In the genomic region with DNA sequence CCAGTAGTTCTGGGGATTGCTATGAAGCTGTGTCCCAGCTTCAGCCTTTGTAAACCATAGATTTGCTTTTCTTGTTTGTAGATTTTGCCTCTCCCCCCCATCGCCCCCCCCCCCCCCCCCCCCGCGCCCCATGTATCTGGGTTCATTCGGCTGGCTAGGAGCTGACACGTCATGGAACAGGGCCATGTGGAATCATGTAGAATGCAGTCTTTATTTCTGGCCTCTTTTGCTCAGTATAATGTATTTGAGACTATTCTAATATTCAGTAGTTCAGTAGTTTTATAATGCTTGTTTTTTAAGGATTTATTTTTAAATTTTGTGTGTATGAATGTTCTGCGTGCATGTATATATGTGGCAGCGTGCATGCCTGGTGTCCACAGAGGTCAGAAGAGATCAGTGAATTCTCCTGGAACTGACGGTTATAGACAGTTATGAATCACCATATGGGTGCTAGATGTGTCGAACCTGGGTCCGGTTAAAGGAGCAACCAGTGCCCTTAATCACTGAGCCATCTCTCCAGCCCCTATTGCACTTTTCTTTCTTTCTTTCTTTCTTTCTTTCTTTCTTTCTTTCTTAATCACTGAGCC, we compare ENCODE assay signal across 7 mouse cellular contexts. TPM values are rescaled to one million over a fixed set of nuclear protein-coding genes. Genes with fewer than 3 reads are reported as not detected.
DNase-seq lines count a peak whose midpoint lies in the region; ATAC-seq and TF ChIP-seq lines count a peak whose summit lies in the region.

No protein-coding gene starts in this region.

- H3K9ac ChIP-seq in limb, embryonic 13.5 days, result peak overlapping the region; percentile 73
- peak overlapping the region; percentile 75 for H3K9ac ChIP-seq in stomach, embryonic 16.5 days (ENCODE audit: low read length)

- TF ChIP-seq POLR2A in spleen, adult 2 months (IDR thresholded peaks at IDR 0.05; ENCODE audit: low read depth, low read length), result no peak
- no peak for TF ChIP-seq POLR2A in embryonic fibroblast, embryonic 13.5 days (IDR thresholded peaks at IDR 0.05; ENCODE audit: low read depth, low read length)

- H3K9me3 ChIP-seq in limb, embryonic 13.5 days, result no peaks in the 10 kb centered on the region
- no peaks in the 10 kb centered on the region for H3K9me3 ChIP-seq in stomach, embryonic 16.5 days (replicated peaks; ENCODE audit: control insufficient read depth, low read length)

- H3K4me3 ChIP-seq in spleen, adult 2 months (ENCODE audit: extremely low read depth, insufficient read depth, insufficient read length), result no peak overlapping the region
- H3K4me3 ChIP-seq in embryonic fibroblast, embryonic 13.5 days (ENCODE audit: insufficient read depth, low read length), result peak overlapping the region; percentile 76
- peak overlapping the region; percentile 60 for H3K4me3 ChIP-seq in limb, embryonic 13.5 days
- H3K4me3 ChIP-seq in stomach, embryonic 16.5 days (replicated peaks; ENCODE audit: low read length), result peak overlapping the region; percentile 88

- H3K4me1 ChIP-seq in spleen, adult 2 months (ENCODE audit: control insufficient read depth, insufficient read depth, insufficient read length), result peaks cover 2% of the 10 kb centered on the region
- no peaks in the 10 kb centered on the region for H3K4me1 ChIP-seq in embryonic fibroblast, embryonic 13.5 days (ENCODE audit: control insufficient read depth, insufficient read depth, low read length)
- 0 out of 2 replicates have a peak, but pooled peaks cover 3% of the 10 kb centered on the region for H3K4me1 ChIP-seq in limb, embryonic 13.5 days
- 0 out of 2 replicates have a peak, but pooled peaks cover 4% of the 10 kb centered on the region for H3K4me1 ChIP-seq in stomach, embryonic 16.5 days (ENCODE audit: control insufficient read depth, insufficient read depth, low read length)

- no peaks in the 10 kb centered on the region for H3K27me3 ChIP-seq in spleen, adult 2 months (ENCODE audit: control insufficient read depth, insufficient read depth, low read length)
- no peaks in the 10 kb centered on the region for H3K27me3 ChIP-seq in limb, embryonic 13.5 days
- H3K27me3 ChIP-seq in stomach, embryonic 16.5 days (ENCODE audit: control insufficient read depth, insufficient read depth, low read length), result no peaks in the 10 kb centered on the region

- no peak for DNase-seq in spleen, adult 2 months (ENCODE audit: low read depth in 1 of 2, low spot score in 2 of 2)
- no peak for DNase-seq in spleen, postnatal 14 days (ENCODE audit: low spot score in 2 of 2)
- no peak for DNase-seq in right cerebral cortex, postnatal 25 days
- DNase-seq in adrenal gland, adult (ENCODE audit: inconsistent age in 2 of 2, low spot score in 1 of 2), result no peak

- H3K4me2 ChIP-seq in limb, embryonic 13.5 days (replicated peaks), result peak overlapping the region; percentile 72
- peak overlapping the region; percentile 67 for H3K4me2 ChIP-seq in stomach, embryonic 16.5 days (ENCODE audit: low read depth, low read length)

- H3K36me3 ChIP-seq in spleen, adult 2 months (ENCODE audit: control insufficient read depth, insufficient read depth, low read length), result no peaks in the 10 kb centered on the region
- peaks cover 4% of the 10 kb centered on the region; the same call in 1 of the 2 replicates for H3K36me3 ChIP-seq in limb, embryonic 13.5 days
- no peaks in the 10 kb centered on the region for H3K36me3 ChIP-seq in stomach, embryonic 16.5 days (ENCODE audit: control insufficient read depth, insufficient read depth, low read length)

- TF ChIP-seq CTCF in spleen, adult 2 months (IDR thresholded peaks at IDR 0.05; ENCODE audit: extremely low read depth, insufficient read depth, insufficient read length, insufficient replicate concordance), result no peak
- TF ChIP-seq CTCF in embryonic fibroblast, embryonic 13.5 days (IDR thresholded peaks at IDR 0.05; ENCODE audit: borderline replicate concordance, insufficient read depth, low read length), result no peak

- H3K27ac ChIP-seq in spleen, adult 2 months (ENCODE audit: insufficient read depth, low read length), result peak overlapping the region; percentile 53; the same call in 1 of the 2 replicates
- H3K27ac ChIP-seq in embryonic fibroblast, embryonic 13.5 days (ENCODE audit: insufficient read depth, low read length), result no peak overlapping the region
- peak overlapping the region; percentile 52; the same call in 1 of the 2 replicates for H3K27ac ChIP-seq in limb, embryonic 13.5 days
- H3K27ac ChIP-seq in stomach, embryonic 16.5 days (ENCODE audit: low read length), result no peak overlapping the region

- no peak for ATAC-seq in limb, embryonic 13.5 days (ENCODE audit: low FRiP score, low read depth)
- ATAC-seq in stomach, embryonic 16.5 days (ENCODE audit: insufficient read depth, low FRiP score), result no peak

- 32% methylated on average over 10 of the region's 10 CpGs for WGBS in spleen, adult 2 months
- 33% methylated on average over 8 of the region's 10 CpGs for WGBS in limb, embryonic 13.5 days
- WGBS in stomach, embryonic 16.5 days, result 20% methylated on average over 10 of the region's 10 CpGs

RNA-seq across cellular contexts. Expression of gene Gins1, which starts 5.2 kb away (rescaled TPM):
- 1.9 and 2.1 TPM in 2 replicates for polyA plus RNA-seq in spleen, adult 2 months (2012; rRNA removed)
- 10.7 and 19.7 TPM in 2 replicates for polyA plus RNA-seq in embryonic fibroblast, embryonic 13.5 days (2011; ENCODE audit: insufficient read length, low read depth, missing spikeins)
- 49.7 and 55.3 TPM in 2 replicates for polyA plus RNA-seq in limb, embryonic 13.5 days (2015; fragmentation: Nextera tagmentation; extraction: Ambion mirVana)
- polyA plus RNA-seq in stomach, embryonic 16.5 days (2015; fragmentation: Nextera tagmentation; extraction: Ambion mirVana), result 22.1 and 25.4 TPM in 2 replicates

RNA-seq across cellular contexts. Expression of gene Abhd12, which starts 5.8 kb away (rescaled TPM):
- 44.3 and 48.0 TPM in 2 replicates for polyA plus RNA-seq in spleen, adult 2 months (2012; rRNA removed)
- 47.2 and 57.5 TPM in 2 replicates for polyA plus RNA-seq in embryonic fibroblast, embryonic 13.5 days (2011; ENCODE audit: insufficient read length, low read depth, missing spikeins)
- 68.1 and 75.6 TPM in 2 replicates for polyA plus RNA-seq in limb, embryonic 13.5 days (2015; fragmentation: Nextera tagmentation; extraction: Ambion mirVana)
- 57.8 and 67.9 TPM in 2 replicates for polyA plus RNA-seq in stomach, embryonic 16.5 days (2015; fragmentation: Nextera tagmentation; extraction: Ambion mirVana)

Comparison
In these comparisons a context has a peak if more than half of its experiments do, and no peak if none do; other contexts are left out.
1. H3K27ac ChIP-seq: peak in spleen, adult 2 months (single experiment) and limb, embryonic 13.5 days (single experiment); none in embryonic fibroblast, embryonic 13.5 days (single experiment) and stomach, embryonic 16.5 days (single experiment).